25 mouse cellular contexts compared by ENCODE assay signal in genomic region chr10:111919475-111919874, GRCm38 (mm10). TPM values are rescaled to one million over a fixed set of nuclear protein-coding genes. Genes with fewer than 3 reads are reported as not detected.
DNase-seq lines count a peak whose midpoint lies in the region; ATAC-seq and TF ChIP-seq lines count a peak whose summit lies in the region.
"Had no signal": no experiment of that assay in that cellular context is flagged by ENCODE, and none has a peak within 500 bp of the region (broad histone marks: within the 10 kb centered on the region; RNA-seq: fewer than 3 reads in every experiment).

No protein-coding gene starts in this region.

- no peak overlapping the region for H3K4me2 ChIP-seq in heart, embryonic 12.5 days
- H3K4me2 ChIP-seq in liver, embryonic 15.5 days: no peak overlapping the region
- H3K4me2 ChIP-seq: hindbrain, embryonic 12.5 days; limb, embryonic 13.5 days; lung, embryonic 14.5 days; midbrain, embryonic 12.5 days; neural tube, embryonic 12.5 days had no signal

- H3K9me3 ChIP-seq in heart, embryonic 12.5 days (replicated peaks): no peaks in the 10 kb centered on the region
- H3K9me3 ChIP-seq in liver, embryonic 15.5 days (replicated peaks): no peaks in the 10 kb centered on the region
- H3K9me3 ChIP-seq: forebrain, embryonic 10.5 days; heart, embryonic 10.5 days; hindbrain, embryonic 12.5 days; limb, embryonic 13.5 days; midbrain, embryonic 12.5 days; neural tube, embryonic 12.5 days had no signal

- intact Hi-C loops in left cerebral cortex, adult 2 months (cut with DNase I): no loop called here

- no peaks in the 10 kb centered on the region for H3K36me3 ChIP-seq in heart, embryonic 12.5 days
- no peaks in the 10 kb centered on the region for H3K36me3 ChIP-seq in liver, embryonic 15.5 days (replicated peaks)
- H3K36me3 ChIP-seq: forebrain, embryonic 10.5 days; heart, embryonic 10.5 days; hindbrain, embryonic 12.5 days; limb, embryonic 13.5 days; midbrain, embryonic 12.5 days; neural tube, embryonic 12.5 days had no signal

- no peak overlapping the region for H3K4me3 ChIP-seq in heart, embryonic 12.5 days
- no peak overlapping the region for H3K4me3 ChIP-seq in liver, embryonic 15.5 days (replicated peaks)
- no peak overlapping the region for H3K4me3 ChIP-seq in left cerebral cortex, adult 2 months
- H3K4me3 ChIP-seq: forebrain, embryonic 10.5 days; heart, embryonic 10.5 days; hindbrain, embryonic 12.5 days; layer of hippocampus, adult 2 months; limb, embryonic 13.5 days; midbrain, embryonic 12.5 days; myocyte; neural tube, embryonic 12.5 days had no signal

- WGBS in heart, embryonic 12.5 days: 28% methylated on average over 2 of the region's 2 CpGs
- 16% methylated on average over 2 of the region's 2 CpGs for WGBS in liver, embryonic 15.5 days (ENCODE audit: insufficient replicate concordance)

- H3K27me3 ChIP-seq in heart, embryonic 12.5 days (replicated peaks): no peaks in the 10 kb centered on the region
- H3K27me3 ChIP-seq in liver, embryonic 15.5 days: no peaks in the 10 kb centered on the region
- H3K27me3 ChIP-seq: hindbrain, embryonic 12.5 days; limb, embryonic 13.5 days; neural tube, embryonic 12.5 days had no signal

- ATAC-seq in heart, embryonic 12.5 days (ENCODE audit: insufficient number of reproducible peaks, low FRiP score): no peak
- ATAC-seq in liver, embryonic 15.5 days (ENCODE audit: insufficient read depth): peak; percentile 60
- ATAC-seq: forebrain, embryonic 16.5 days; intestine, embryonic 16.5 days had no signal

- peaks cover 15% of the 10 kb centered on the region; the same call in 1 of the 2 replicates for H3K4me1 ChIP-seq in heart, embryonic 12.5 days (replicated peaks)
- peaks cover 17% of the 10 kb centered on the region; the same call in 1 of the 2 replicates for H3K4me1 ChIP-seq in liver, embryonic 15.5 days (replicated peaks)

- no peak overlapping the region for H3K27ac ChIP-seq in heart, embryonic 12.5 days (ENCODE audit: poor library complexity, severe bottlenecking)
- H3K27ac ChIP-seq in liver, embryonic 15.5 days (replicated peaks): no peak overlapping the region
- H3K27ac ChIP-seq in left cerebral cortex, adult 2 months: no peak overlapping the region
- H3K27ac ChIP-seq: forebrain, embryonic 10.5 days; heart, embryonic 10.5 days; hindbrain, embryonic 12.5 days; layer of hippocampus, adult 2 months; limb, embryonic 13.5 days; midbrain, embryonic 12.5 days; neural tube, embryonic 12.5 days had no signal

- no peak for TF ChIP-seq CTCF in left cerebral cortex, adult 2 months (IDR thresholded peaks at IDR 0.05)

- DNase-seq in heart, adult 11 months: peak; percentile 31
- peak; percentile 12 for DNase-seq in liver
- DNase-seq in gastrocnemius, postnatal 25 days: no peak
- no peak for DNase-seq in left cerebral cortex, adult 2 months (ENCODE audit: extremely low spot score in 1 of 2, low spot score in 2 of 2)
- DNase-seq in layer of hippocampus, adult 18-20 months (ENCODE audit: low spot score in 2 of 2): no peak
- DNase-seq in lung, postnatal 36 days: no peak
- DNase-seq: adrenal gland, postnatal 25 days; cerebellum, adult 2 months; cerebellum, postnatal 25 days; heart, postnatal 36 days; kidney, postnatal 25 days; lung, embryonic 14.5 days; lung, postnatal 14 days had no signal

- H3K9ac ChIP-seq in heart, embryonic 12.5 days: no peak overlapping the region
- no peak overlapping the region for H3K9ac ChIP-seq in liver, embryonic 15.5 days
- H3K9ac ChIP-seq: hindbrain, embryonic 12.5 days; limb, embryonic 13.5 days; lung, embryonic 14.5 days; midbrain, embryonic 12.5 days; neural tube, embryonic 12.5 days had no signal

RNA-seq across cellular contexts. Expression of gene Krr1, which starts 53.0 kb away (rescaled TPM):
- polyA plus RNA-seq in heart, embryonic 12.5 days (2016; fragmentation: Nextera tagmentation; extraction: Ambion mirVana): 29.8 and 32.8 TPM in 2 replicates
- polyA plus RNA-seq in liver, embryonic 15.5 days (2015; fragmentation: Nextera tagmentation; extraction: Ambion mirVana): 18.0 and 18.3 TPM in 2 replicates
- total RNA-seq in gastrocnemius, postnatal 25 days (2021): 10 to 100 TPM; 22.1 to 24.9 TPM
- total RNA-seq in left cerebral cortex, adult 2 months (2021): 10 to 100 TPM; 38.0 to 42.6 TPM
- total RNA-seq in layer of hippocampus, adult 18-20 months (2021): 10 to 100 TPM; 35.0 to 35.6 TPM

Comparison
In these comparisons a context has a peak if more than half of its experiments do, and no peak if none do; other contexts are left out.
1. DNase-seq: peak in heart, adult 11 months (single experiment) and liver (single experiment); none in gastrocnemius, postnatal 25 days (single experiment), left cerebral cortex, adult 2 months (0 of 2), layer of hippocampus, adult 18-20 months (0 of 2) and lung, postnatal 36 days (single experiment).